12 mouse cellular contexts compared by ENCODE assay signal in genomic region chr5:122505554-122505953, GRCm38 (mm10).
"Had no signal": no experiment of that assay in that cellular context is flagged by ENCODE, and none has a peak within 500 bp of the region (broad histone marks: within the 10 kb centered on the region; RNA-seq: fewer than 3 reads in every experiment).

No protein-coding gene starts in this region.

- DNase-seq: retina, postnatal 1 day; right cerebral cortex, adult 18-20 months; right cerebral cortex, postnatal 14 days; right cerebral cortex, postnatal 25 days; right cerebral cortex, postnatal 4 days; spleen, adult 18-20 months; thymus, adult 18-20 months; thymus, adult 2 months; thymus, postnatal 14 days; thymus, postnatal 25 days; thymus, postnatal 36 days; thymus, postnatal 4 days had no signal
